Mouse (Mus musculus): ENCODE results near the gene Slc26a6.

DNA sequence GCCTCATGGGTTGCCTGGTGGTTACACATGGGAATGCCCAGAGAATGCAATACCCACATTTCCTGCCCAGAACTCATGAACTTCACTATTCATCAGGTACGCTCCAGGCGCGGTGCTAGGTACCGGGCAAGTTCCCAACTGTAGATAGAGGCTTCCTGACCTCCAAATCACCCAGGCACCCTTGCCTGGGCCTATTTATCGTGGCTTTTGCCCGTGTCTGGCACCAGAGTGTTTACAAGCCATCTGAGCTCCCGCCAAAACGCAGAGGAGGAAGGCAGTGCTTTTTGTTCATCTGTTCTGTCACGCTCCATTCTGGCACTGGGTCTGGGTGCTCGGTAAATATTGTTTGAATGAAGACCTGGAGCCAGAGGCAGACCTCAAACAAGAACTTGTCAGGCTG lies 60.5 kb downstream of the Slc26a6 start:
- TF ChIP-seq GATA1 (IDR thresholded peaks at IDR 0.05; ENCODE audit: low read length) (no peak), TAL1 (IDR thresholded peaks at IDR 0.05; ENCODE audit: low read length) (no peak)

All from erythroblast, embryonic 14.5 days (primary cell).